Mouse (Mus musculus) retina, postnatal 1 day (tissue): ENCODE results near the gene Rab11fip3.
A peak's percentile ranks its signal among the peaks of the same experiment; 100 is the strongest.

Experiments
- DNase-seq: peaks from one replicate; pipeline ENCODE4 v3.0.0-alpha.2; 2012

The Rab11fip3 gene

DNA sequence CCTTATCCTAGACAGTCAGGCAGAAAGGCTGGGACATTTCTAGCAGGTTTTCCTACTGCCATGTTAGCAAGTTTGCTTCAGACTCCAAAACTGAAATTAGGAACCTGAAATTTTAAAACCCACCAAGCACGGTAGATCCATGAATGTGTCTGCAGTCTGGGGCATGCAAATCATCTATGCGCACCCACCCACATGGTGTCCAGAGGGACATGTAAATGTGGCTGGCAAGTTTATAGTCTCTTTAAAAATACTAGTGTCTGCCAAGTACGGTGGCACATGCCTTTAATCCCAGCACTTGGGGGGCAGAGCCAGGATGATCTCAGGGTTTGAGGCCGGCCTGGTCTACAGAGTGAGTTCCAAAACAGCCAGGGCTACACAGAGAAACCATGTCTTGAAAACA, 41.1 kb downstream of the Rab11fip3 start:
- no peak for DNase-seq

DNA sequence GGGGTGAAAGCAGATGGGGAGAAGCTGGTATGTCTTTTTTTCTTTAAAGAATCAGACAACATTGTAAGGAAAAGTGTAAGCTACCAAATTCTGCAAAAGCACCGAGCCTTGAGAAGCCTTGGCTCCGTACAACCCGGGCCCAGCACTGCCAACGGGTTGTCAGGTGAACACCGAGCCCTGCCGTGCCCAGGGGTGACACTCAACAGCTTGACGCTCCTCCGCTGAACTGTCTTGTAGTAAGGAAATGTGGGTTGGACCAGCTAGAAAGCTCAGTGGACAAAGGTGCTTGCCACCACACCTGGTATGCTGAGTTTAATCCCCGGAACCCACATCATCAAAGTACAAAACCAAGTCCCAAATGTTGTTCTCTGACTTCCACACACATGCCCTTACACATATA, 44.7 kb downstream of the Rab11fip3 start:
- no peak for DNase-seq

DNA sequence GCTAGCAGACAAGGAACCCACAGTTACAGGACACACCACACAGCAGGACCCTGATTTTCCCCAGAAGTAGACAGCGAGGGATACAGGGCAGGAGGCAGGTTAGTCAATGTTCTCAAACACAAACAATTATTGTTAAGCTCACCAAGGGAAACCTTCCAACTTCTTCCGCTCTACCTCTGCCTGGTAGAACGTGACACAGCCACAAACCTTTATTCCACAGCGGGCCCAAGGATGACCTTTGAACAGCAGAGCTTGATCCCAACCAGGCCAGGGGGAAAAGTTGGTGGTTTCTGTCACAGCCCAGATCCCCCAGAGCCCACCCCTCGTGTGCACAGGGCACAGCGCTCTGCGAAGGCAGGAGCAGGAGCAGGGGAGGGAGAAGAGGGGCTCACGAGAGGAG, 45.4 kb downstream of the Rab11fip3 start:
- DNase-seq: no peak

DNA sequence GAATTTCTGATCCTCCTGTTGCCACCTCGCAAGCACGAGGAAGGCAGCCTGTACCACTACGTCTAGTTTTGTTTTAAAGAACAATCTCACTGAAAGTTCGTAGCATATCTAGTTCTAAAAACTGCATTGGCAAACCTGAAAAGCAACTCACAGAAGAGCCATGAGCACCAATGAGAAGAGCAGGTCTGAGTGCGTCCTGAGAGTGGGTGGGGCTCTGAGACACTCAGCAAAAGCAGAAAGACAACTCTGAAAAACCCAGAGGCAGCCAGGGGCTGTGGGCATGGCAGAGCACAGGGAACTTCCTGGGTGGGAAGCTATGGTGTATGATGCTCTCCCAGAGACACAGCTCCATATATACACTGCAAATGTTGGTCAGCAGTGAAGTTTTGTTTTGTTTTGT, 46.2 kb downstream of the Rab11fip3 start:
- no peak for DNase-seq

DNA sequence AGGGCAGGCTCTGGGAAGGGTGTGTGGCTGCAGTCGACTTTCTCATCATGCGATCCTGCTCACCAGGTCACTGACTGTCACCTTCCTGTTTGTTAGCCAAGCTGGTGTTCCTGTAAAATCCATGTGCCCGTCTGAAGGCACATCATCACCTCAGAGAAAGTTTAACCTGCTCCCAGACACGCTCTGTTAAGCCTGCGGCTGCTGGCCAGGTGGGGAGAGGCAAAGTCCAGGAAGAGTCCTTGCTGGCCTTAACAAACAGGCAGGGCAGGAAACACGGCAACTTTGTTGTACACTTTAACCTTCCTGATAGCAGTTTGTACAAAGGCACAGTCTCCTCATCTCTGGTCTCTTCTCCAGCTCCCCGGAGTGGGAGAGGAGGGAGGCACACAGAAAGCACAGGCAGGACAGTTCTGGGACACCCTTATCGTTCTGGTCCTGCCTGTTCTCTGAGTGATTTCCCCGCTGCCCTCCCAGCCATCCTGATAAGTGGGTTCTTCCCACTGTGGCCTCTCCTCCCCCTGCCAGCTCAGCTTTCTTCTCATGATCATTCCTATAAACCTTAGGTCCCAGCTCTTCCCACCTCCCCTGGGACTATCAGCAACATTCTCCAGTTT, 47.5 kb downstream of the Rab11fip3 start:
- no peak for DNase-seq

DNA sequence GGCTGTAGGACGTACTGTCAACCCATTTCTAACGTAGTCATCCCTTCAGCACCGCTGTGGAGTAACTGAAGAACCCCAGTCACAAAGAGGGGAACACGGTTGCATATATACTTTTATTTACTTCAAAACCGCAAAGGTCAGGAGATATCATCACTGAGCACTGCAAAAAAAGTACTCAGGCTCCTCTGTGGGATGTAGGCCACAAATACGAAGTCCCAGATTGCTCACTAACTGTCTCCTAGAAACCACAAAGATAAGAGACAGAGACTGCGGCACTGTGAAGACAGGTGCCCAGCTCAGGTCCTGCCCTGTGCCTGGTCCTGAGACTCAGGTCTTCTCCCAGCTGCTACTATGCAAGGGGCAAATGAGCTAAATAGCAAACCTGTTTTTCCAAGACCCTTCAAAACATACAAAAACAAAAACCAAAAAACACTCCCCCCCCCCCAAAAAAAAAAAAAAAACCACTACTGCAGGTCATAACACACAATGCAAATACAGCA, 48.5 kb downstream of the Rab11fip3 start:
- DNase-seq: no peak

DNA sequence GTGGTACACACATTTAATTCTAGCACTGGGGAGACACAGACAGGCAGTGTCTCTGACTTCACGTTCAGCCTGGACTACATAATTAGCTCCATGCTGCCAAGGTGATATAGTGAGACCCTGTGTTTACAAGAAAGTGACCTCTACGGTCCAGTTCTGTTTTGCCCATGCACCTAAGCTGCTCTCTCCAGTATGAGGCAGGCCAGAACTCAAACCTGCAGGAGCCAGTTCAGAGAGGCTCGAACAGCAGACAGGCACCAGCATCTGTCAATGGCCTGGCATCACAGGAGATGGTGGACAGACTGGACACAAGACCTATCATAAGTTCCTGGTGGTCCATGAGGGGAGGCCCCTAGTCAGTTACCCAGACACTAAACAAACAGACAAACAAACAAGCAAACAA, 51.0 kb downstream of the Rab11fip3 start:
- DNase-seq: no peak

DNA sequence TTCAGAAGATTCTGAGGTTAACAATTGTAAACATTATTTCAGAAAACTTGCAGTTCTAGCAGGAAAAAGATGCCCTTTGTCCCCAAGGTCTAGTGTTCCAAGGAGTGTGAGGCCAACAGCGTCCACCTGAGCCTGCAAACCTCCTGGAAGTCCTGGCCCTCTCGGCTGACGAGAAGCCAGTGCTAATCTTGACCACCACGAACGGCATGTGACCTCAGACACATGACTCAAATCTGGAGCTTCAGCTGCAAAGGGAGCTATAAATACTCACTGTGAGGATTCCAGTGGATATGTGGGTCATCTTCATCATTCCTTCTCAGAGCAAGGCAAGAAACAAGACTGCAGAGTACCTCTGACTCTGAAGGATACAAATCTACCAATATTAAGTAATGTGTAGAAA, 51.4 kb downstream of the Rab11fip3 start:
- DNase-seq: no peak

DNA sequence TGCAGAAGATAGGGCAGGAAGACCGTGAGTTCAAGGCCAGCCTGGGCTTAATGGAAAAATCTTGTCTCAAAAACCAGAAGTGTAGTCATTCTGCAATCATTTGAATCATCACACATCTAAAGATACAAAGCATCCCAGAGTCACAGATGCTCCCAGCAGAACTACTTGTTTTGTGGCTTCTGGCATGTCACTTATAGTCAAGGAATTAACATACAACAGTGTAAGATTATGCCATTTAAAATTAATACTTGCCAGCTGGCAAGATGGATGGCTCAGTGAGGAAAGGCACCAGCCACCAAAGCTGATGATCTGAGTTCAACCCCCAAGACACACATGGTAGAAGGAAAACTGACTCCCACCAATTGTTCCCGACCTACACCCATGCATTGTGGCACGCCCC, 52.3 kb downstream of the Rab11fip3 start:
- DNase-seq: no peak

DNA sequence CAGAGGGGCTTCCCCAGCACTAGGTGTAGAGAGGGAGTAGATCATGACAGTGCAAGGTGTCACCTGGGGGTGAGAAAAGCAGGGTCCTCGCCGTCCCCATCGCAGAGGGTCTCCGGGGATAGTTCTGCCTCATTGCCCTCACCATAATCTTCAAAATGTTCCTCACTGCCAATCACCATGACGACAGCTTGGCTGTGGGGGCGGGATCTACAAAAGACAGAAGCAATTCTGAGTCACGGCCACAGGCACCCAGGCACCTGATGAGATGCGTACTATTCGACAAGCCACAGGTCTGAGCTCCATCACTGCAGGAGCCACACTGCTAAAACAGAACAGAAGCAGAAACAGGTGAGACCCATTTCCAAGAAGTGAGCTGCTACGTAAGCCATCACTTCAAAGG, 55.6 kb downstream of the Rab11fip3 start:
- no peak for DNase-seq

DNA sequence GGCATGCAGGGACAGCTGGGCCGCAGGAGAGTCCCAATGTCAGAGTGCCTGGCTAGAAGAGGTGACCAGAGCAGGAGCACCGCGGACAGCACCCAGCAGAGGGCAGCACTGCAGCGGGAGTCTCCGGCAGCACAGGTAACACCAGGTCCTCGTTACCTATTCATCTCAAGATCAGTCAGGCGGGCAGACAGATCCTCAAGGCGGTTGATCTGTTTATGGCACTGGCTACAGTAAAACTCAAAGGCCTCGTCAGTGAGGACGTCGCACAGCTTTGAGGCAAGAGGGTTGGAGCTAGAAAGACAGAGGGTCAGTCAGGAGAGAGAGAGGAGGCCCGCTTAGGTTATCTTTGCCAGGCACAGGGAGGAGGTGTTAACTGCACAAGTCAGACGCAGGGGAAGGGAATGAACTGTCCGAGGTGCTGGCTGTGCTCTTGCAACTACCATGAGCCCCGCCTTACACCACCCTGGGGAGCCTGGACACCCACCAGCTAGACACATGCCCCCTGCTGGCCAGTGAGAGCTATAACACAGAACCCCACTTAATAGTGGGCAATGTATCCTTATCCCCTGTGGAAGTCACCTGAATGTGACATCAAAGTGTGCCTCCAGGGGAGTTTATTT, 57.4 kb downstream of the Rab11fip3 start:
- peak; percentile 84 for DNase-seq

DNA sequence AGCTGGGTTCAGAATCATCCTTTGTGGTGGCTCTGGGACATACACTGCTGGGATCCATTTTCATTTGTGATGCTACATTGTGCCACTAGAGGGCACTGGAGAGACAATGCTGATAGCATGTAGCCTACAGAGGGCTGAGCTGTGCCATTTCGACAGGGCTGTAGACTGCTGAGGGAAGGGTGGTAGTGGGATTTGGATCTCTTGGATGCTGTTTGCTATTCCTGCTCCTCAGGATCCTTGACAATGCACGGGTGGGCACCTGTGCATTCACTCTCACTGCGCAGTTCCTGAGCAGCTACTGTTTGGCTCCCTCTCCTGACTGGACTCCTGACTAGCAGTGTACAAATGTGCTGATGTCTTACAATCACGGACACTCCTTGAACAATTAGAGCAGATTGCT, 59.8 kb downstream of the Rab11fip3 start:
- peak; percentile 88 for DNase-seq

DNA sequence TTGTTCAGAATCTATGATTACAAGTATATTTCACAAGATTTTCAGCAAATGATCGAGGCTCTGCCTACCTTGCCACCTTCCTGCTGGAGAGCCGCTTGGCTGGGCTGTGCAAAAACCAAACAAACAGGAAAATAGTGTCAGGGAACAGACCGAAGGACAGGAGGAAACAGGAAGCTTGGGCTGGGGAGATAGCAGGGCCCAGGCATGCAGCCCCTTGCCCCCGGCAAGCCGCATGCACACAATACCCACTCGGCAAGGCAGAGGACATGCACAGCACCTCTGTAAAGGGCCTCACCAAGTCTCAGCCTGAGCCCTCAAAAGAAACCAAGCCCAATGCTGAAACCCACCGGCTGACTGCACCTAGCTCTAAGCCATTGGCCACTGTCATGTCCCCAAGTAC, 60.6 kb downstream of the Rab11fip3 start:
- no peak for DNase-seq

DNA sequence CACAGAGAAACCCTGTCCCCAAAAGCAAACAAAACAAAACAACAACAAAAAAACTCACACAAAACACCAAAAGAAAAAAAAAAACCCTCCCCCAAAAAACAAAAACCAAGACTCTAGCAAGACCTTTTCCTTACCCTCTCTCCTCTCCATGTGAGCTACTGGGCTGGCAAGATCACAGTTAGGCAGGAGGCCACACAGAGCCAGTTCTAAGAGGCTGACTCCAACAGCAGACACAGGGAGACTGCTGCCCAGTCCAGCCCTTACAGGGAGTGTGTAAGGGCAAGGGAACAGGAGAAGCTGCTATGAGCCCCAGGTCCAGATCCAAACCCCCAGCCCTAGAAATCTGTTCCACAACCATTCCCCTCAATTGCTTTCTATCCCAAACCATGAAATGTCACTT, 61.0 kb downstream of the Rab11fip3 start:
- no peak for DNase-seq

DNA sequence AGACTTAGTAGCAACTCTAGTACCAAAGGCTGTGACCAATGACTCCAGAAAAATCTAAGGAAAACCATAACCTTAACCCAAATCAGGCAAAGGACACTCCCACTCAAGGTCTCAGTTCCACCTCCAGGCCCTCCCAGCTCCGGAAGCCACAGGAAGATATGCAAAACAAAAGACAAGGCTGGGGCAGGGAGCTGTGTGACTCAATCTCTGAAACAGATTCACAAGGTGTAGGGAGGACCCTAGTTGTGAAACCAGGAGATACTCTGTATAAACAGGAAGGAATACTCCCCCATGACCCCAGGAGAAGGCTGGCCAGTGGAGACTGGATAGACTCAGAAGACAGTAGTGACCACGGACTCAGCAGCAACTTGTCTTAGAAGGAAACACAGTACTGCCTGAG, 61.7 kb downstream of the Rab11fip3 start:
- no peak for DNase-seq

DNA sequence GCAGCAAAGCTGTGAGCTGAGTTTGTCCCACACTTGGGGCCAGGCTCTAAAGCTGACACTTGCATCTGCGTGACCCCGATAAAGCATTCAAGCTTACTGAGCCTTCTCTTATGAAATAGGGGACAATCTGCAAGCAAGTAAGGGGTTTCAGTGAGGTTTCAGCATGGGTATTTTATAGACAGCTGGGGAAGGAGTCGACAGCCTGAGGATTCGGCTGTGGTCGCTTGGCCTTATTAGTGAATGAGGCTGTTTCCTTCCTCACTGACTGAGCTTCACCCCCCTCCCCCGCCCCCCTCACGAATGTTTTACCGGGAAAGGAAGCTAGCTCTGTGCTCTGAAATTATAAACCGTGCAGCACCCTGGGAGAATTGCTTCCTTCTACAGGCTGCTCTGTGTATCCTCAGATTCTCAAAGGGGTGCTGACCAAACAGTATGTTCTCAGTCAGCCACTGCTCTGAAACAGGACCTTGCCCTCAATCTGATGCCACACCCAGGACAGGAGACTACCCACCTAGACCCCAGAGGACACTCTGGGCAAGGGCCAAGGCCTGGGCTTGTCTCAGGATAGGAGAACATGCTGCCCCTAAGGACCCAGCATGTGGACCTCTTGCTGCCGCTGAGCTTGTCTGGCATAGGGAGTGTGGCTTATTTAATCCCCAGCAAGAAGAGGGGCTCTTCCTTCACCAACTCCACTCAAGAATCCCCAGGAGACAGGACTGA, 63.5 kb downstream of the Rab11fip3 start:
- no peak for DNase-seq

DNA sequence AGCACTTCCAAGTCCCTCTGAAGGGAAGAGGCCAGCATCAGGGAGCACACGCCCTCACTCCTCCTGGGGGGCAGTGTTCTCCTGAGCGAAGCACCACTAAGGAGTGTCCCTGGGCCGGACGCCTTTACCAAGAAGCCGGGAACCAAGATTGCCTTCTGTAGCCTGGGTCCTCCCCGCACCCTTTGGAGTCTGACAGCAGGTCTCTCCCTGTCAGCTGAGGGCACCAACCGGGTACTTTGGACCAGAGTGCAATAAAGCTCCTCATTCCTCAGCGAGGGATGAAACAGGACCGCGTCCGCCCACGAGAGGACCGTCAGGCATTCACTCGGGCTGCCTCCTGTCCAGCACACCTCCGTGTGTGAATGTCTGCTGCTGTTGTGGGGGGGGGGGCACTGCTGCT, 64.6 kb downstream of the Rab11fip3 start:
- DNase-seq: no peak

DNA sequence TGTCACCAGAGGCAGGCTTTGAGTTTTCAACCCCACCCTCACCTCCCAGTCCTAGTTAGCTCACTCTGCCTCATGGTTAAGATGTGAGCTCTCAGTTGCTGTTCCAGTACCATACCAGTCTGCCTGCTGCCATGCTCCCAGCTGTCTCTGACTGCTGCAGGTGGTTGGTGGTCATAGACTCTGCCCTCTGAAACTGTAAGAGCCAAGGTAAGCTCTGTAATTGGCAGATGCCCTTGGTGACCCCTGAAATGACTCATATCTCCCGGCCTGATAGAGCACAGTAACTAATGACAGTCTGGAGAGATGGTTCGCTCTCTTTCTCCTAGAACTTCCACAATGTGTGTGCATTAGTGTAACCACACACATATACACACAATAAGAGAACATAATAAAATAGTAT, 65.5 kb downstream of the Rab11fip3 start:
- no peak for DNase-seq

DNA sequence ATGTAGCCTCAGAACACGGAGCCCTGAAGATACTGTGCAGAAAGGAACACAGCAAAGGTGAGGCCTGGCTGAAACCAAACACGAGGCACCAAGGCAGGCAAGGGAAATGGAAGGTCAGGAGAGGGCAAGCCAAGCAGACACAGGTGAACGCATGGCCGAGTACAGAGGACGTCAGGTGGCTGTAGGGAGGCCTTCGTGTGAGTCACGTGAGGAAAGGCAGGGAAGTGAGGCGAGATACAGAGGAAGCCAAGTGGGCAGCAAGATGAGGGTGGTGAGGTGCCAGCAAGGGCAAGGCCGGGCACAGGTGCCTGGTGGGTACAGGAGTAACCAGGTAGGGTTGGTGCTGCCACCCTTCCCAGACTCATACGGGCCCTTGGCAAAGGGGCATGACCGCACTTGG, 70.9 kb downstream of the Rab11fip3 start:
- no peak for DNase-seq

DNA sequence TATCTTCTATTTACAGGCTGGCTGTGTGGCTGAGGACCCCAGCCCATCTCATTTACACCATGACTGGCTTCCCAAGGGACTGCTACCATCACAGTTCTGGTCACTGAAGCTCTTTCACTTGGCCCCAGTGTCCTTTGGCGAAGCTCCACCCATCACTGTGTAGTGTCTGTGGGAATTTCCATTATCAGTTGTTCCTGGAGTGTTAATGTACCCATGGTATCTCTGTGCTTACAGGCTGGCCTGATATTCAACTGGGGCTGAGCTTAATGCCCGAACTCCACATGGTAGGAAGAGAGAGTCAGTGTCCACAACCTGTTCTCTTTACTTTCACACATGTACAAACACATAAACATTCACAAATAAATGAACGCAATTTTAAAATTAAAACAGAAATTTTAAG, 75.9 kb downstream of the Rab11fip3 start:
- DNase-seq: no peak

DNA sequence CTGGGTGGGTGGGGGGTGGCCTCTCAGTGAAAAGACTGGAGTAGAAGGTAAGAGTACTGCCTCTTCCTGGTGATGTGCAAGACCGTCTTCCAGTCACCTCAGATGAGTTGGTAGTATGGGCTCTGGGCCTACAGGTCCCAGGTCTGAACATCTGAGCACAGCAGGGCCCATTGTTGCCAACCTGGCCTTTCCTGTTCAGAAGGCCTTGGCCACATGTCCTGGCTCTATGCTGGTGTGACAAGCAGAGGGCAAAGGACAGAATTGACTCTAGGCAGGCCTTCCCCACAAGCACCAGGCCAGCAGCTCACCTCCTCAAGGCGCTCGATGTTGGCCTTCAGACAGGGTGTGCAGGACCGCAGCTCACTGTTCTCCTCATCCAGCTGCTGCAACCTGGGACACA, 77.1 kb downstream of the Rab11fip3 start:
- no peak for DNase-seq

DNA sequence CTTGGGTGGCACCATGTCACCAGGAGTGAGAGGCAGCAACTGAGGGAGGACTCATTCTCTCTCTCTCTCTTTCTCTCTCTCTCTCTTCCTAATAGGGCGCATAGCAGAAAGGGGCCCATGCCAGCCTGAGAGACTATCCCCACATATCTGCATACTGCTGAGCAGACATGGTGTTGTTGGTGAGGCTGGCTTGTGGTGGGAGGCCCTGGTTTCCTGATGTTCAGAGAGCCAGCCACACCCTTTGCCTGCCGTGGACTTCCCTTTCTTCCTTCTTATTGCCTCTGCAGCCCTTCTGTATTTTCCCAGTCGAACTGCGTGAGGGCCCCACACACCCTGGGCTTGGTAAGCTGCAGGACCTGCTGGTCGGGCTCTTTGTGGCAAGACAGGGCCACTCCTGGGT, 79.0 kb downstream of the Rab11fip3 start:
- no peak for DNase-seq

DNA sequence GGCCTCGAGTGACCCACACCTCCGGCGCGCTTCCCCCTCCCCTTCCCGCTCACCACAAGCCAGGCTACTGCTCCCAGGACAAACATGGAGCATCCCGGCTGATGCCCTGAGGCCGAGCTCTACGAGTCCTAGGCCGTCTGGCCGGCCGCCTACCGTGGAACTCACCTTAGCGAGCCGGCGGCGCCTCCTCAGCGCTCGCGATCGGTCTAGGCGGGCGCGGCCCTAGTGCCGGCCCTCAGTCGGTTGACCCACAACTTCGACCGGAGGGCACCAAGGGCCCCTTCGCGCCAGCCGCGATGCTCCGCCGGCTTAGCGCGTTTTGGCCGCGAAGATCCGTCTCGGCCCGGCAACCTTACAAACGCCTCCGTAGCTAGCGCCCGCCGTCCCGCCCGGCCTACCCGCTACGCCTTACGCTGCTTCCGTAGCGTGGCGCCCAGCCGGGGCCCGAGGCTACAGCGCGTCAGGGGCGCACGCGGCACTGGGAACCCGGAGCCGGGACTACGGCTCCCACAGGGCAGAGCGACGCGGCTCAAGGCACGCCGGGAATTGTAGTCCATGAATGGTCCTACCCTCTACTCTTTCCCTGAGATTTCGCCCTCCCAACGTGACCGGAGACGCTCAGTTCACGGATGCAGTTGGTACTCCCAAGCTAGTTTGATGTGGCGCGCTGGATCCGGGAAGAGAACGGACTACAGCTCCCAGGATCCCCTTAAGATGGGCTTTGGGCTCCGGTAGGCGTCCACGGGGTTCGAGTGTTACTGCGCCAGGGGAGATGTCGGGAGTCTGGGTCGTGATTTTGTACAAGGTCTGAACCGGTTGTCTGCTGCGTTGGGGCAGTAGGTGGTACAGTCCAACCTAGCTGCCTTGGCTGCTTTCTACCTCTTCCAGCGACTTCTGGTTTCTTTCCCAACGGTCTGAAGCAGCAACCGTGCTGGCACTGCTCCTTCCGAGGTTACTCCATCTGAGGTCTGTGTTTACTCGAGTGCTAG, 83.8 kb downstream of the Rab11fip3 start, which contains the start of gene Capn15:
Gene Capn15, minus strand, starts transcription at position 491 of the 989 bp plus-strand sequence.
- DNase-seq: peak; percentile 97
